Mouse (Mus musculus) bone marrow macrophage, adult 2 months (primary cell): ENCODE data around the gene Morn3. TPM values are rescaled to one million over a fixed set of nuclear protein-coding genes. Genes with fewer than 3 reads are reported as not detected.
"Not testable (repeated sequence)": the region's sequence is repeated elsewhere in the genome, so short reads cannot be mapped to it uniquely, and the experiment has no call there.

ENCODE experiments used
- H3K27ac ChIP-seq: 2 replicates; pipeline ENCODE4 v1.5.1; 2012; ENCODE audit warnings: low read depth, low read length; ENCODE audit not compliant: insufficient read depth
- H3K4me1 ChIP-seq: 2 replicates; pipeline ENCODE4 v1.6.1; 2012; ENCODE audit warnings: low read length; ENCODE audit not compliant: control insufficient read depth, insufficient read depth
- H3K4me3 ChIP-seq: 2 replicates; pipeline ENCODE4 v1.5.1; 2012; ENCODE audit warnings: mild to moderate bottlenecking, low read length, moderate library complexity; ENCODE audit not compliant: insufficient read depth
- CTCF ChIP-seq: IDR thresholded peaks from 2 replicates; pipeline ENCODE4 v1.5.1; 2012; ENCODE audit warnings: low read depth, mild to moderate bottlenecking, low read length, moderate library complexity
- POLR2A ChIP-seq: IDR thresholded peaks from 2 replicates; pipeline ENCODE4 v1.6.1; 2012; ENCODE audit warnings: mild to moderate bottlenecking, low read depth, low read length, borderline replicate concordance
- polyA plus RNA-seq: library from polyadenylated mRNA; stranded (reverse); fragments of >200 nt; gene quantifications from 2 replicates; pipeline ENCODE4 v1.2.4, GENCODE M21; 2012; ENCODE audit not compliant: missing spikeins, insufficient read depth, insufficient read length

Gene Morn3
- polyA plus RNA-seq, 1 experiment = not detected

- Histone ChIP-seq H3K4me1 (peaks cover 26% of the 10 kb centered on the region), H3K4me3 (peak overlapping the region; percentile 38), H3K27ac (peak overlapping the region; percentile 65)
- no peak for TF ChIP-seq CTCF
- TF ChIP-seq POLR2A = no peak
These were observed 32.8 kb upstream of the Morn3 start for GRCm38 (mm10) chr5:123079568-123079967.

GRCm38 (mm10) chr5:123076419-123077281, 29.8 kb upstream of the Morn3 start:
- Histone ChIP-seq H3K27ac (no peak overlapping the region), H3K4me1 (peaks cover 26% of the 10 kb centered on the region), H3K4me3 (peak overlapping the region; percentile 71)
- TF ChIP-seq POLR2A (no peak), CTCF (no peak)

- Histone ChIP-seq H3K27ac (no peak overlapping the region), H3K4me3 (peak overlapping the region; percentile 71), H3K4me1 (peaks cover 26% of the 10 kb centered on the region)
- no peak for TF ChIP-seq CTCF
- TF ChIP-seq POLR2A = no peak
These were observed 29.0 kb upstream of the Morn3 start for GRCm38 (mm10) chr5:123075576-123076418.

- H3K4me3 ChIP-seq = no peak overlapping the region
- TF ChIP-seq CTCF (no peak), POLR2A (no peak)
- no peak overlapping the region for H3K27ac ChIP-seq
- H3K4me1 ChIP-seq = no peaks in the 10 kb centered on the region
These were observed 21.9 kb upstream of the Morn3 start for GRCm38 (mm10) chr5:123068714-123069113.

- TF ChIP-seq CTCF (no peak), POLR2A (no peak)
- H3K4me1 ChIP-seq = no peaks in the 10 kb centered on the region
- H3K27ac ChIP-seq = no peak within 1 kb of the TSS
- H3K4me3 ChIP-seq = no peak within 1 kb of the TSS
These were observed 21.3 kb upstream of the Morn3 start, which contains the start of gene Tmem120b for GRCm38 (mm10) chr5:123068115-123068514. Gene Tmem120b, plus strand, starts transcription at chr5:123068415.

- H3K4me1 ChIP-seq = no peaks in the 10 kb centered on the region
- no peak overlapping the region for H3K27ac ChIP-seq
- no peak overlapping the region for H3K4me3 ChIP-seq
- TF ChIP-seq CTCF = no peak
- TF ChIP-seq POLR2A = no peak
These were observed 20.7 kb upstream of the Morn3 start for GRCm38 (mm10) chr5:123067395-123067995.

GRCm38 (mm10) chr5:123064207-123064606, 17.4 kb upstream of the Morn3 start:
- no peak overlapping the region for H3K4me3 ChIP-seq
- no peak overlapping the region for H3K27ac ChIP-seq
- TF ChIP-seq CTCF (no peak), POLR2A (no peak)
- peaks cover 10% of the 10 kb centered on the region for H3K4me1 ChIP-seq

- no peak overlapping the region for H3K27ac ChIP-seq
- no peak overlapping the region for H3K4me3 ChIP-seq
- TF ChIP-seq CTCF (no peak), POLR2A (no peak)
- peaks cover 19% of the 10 kb centered on the region for H3K4me1 ChIP-seq
These were observed 16.3 kb upstream of the Morn3 start for GRCm38 (mm10) chr5:123063141-123063540.

GRCm38 (mm10) chr5:123061402-123061749, 14.6 kb upstream of the Morn3 start:
- peaks cover 22% of the 10 kb centered on the region for H3K4me1 ChIP-seq
- not testable (repeated sequence) for H3K4me3 ChIP-seq, H3K27ac ChIP-seq
